In genomic region chr9:21036666-21037065, GRCm38 (mm10) we compare ENCODE assay signal across 10 mouse cellular contexts. TPM values are rescaled to one million over a fixed set of nuclear protein-coding genes. Genes with fewer than 3 reads are reported as not detected.
DNase-seq lines count a peak whose midpoint lies in the region; ATAC-seq and TF ChIP-seq lines count a peak whose summit lies in the region.
"Had no signal": no experiment of that assay in that cellular context is flagged by ENCODE, and none has a peak within 500 bp of the region (broad histone marks: within the 10 kb centered on the region; RNA-seq: fewer than 3 reads in every experiment).

No protein-coding gene starts in this region.

- no peaks in the 10 kb centered on the region for H3K36me3 ChIP-seq in ES-E14 (ENCODE audit: control insufficient read depth, insufficient read depth, low read length, poor library complexity, severe bottlenecking)
- no peaks in the 10 kb centered on the region for H3K36me3 ChIP-seq in forebrain, embryonic 13.5 days (ENCODE audit: poor library complexity, severe bottlenecking)
- no peaks in the 10 kb centered on the region for H3K36me3 ChIP-seq in liver, embryonic 13.5 days

- in situ Hi-C loops in ES-E14 (cut with MboI; ENCODE audit: low sequenced_read_pairs in 2 of 2, unreplicated experiment in 2 of 2) = no loop called here

- H3K27ac ChIP-seq in ES-E14 (ENCODE audit: insufficient read depth, low read depth, low read length, poor library complexity, severe bottlenecking) = no peak overlapping the region
- no peak overlapping the region for H3K27ac ChIP-seq in forebrain, embryonic 13.5 days
- H3K27ac ChIP-seq in liver, embryonic 13.5 days = no peak overlapping the region

- H3K27me3 ChIP-seq in forebrain, embryonic 13.5 days = peaks cover 92% of the 10 kb centered on the region
- peaks cover 78% of the 10 kb centered on the region for H3K27me3 ChIP-seq in liver, embryonic 13.5 days
- H3K27me3 ChIP-seq: Patski had no signal

- WGBS in forebrain, embryonic 13.5 days = under 1% methylated on average over 22 of the region's 22 CpGs
- 4% methylated on average over 22 of the region's 22 CpGs for WGBS in liver, embryonic 13.5 days (ENCODE audit: insufficient replicate concordance)

- no peak overlapping the region for H3K9ac ChIP-seq in ES-E14 (ENCODE audit: insufficient read depth, low read depth, low read length, poor library complexity, severe bottlenecking)
- H3K9ac ChIP-seq in forebrain, embryonic 13.5 days = no peak overlapping the region
- H3K9ac ChIP-seq in liver, embryonic 13.5 days = no peak overlapping the region

- H3K4me2 ChIP-seq in forebrain, embryonic 13.5 days = peak overlapping the region; percentile 66
- H3K4me2 ChIP-seq in liver, embryonic 13.5 days = no peak overlapping the region; the same call in 1 of the 2 replicates

- H3K4me3 ChIP-seq in ES-E14 (ENCODE audit: insufficient read depth in 1 of 2, low read depth in 1 of 2, low read length in 2 of 2, poor library complexity in 1 of 2, severe bottlenecking in 1 of 2) = peak overlapping the region; percentile 55 to 59; a peak in 3 of 4 replicates
- peak overlapping the region; percentile 42 for H3K4me3 ChIP-seq in forebrain, embryonic 13.5 days
- H3K4me3 ChIP-seq in liver, embryonic 13.5 days (replicated peaks) = 0 out of 2 replicates have a peak overlapping the region, but pooled peaks have one; percentile 8

- no peak for ATAC-seq in forebrain, embryonic 13.5 days
- no peak for ATAC-seq in liver, embryonic 13.5 days (ENCODE audit: low read depth)
- no peak for ATAC-seq in frontal cortex, adult (ENCODE audit: low TSS enrichment)
- ATAC-seq: Patski had no signal

- H3K4me1 ChIP-seq in ES-E14 (ENCODE audit: control insufficient read depth in 2 of 2, insufficient read depth in 2 of 2, low read length in 2 of 2, poor library complexity in 1 of 2) = peaks cover 0 to 37% of the 10 kb centered on the region in 2 experiments; a peak in 3 of 4 replicates
- peaks cover 38% of the 10 kb centered on the region for H3K4me1 ChIP-seq in forebrain, embryonic 13.5 days
- peaks cover 86% of the 10 kb centered on the region for H3K4me1 ChIP-seq in liver, embryonic 13.5 days (replicated peaks)

- peak; percentile 42 for DNase-seq in layer of hippocampus, adult 11-12 months (ENCODE audit: low spot score)
- DNase-seq in layer of hippocampus, postnatal 36 days = no peak
- no peak for DNase-seq in ES-E14 (ENCODE audit: low read depth, low spot score)
- DNase-seq in liver, embryonic 13.5 days = no peak
- no peak for DNase-seq in thymus, postnatal 4 days
- DNase-seq in adrenal gland, adult 18-20 months (ENCODE audit: low spot score in 2 of 2) = no peak
- DNase-seq: retina, postnatal 1 day had no signal

- no peaks in the 10 kb centered on the region for H3K9me3 ChIP-seq in ES-E14 (ENCODE audit: control insufficient read depth, insufficient read depth, low read depth, low read length)
- no peaks in the 10 kb centered on the region for H3K9me3 ChIP-seq in forebrain, embryonic 13.5 days (replicated peaks)
- no peaks in the 10 kb centered on the region for H3K9me3 ChIP-seq in liver, embryonic 13.5 days (replicated peaks)

TF ChIP-seq in ES-E14, 5 proteins besides CTCF, POLR2A, EP300 and RAD21:
- TF ChIP-seq ZC3H11A (IDR thresholded peaks at IDR 0.05; ENCODE audit: borderline replicate concordance, low read depth, low read length) = no peak
- no peak for TF ChIP-seq ZNF384 (IDR thresholded peaks at IDR 0.05; ENCODE audit: low read depth, low read length)
- TF ChIP-seq MAFK (IDR thresholded peaks at IDR 0.05; ENCODE audit: insufficient read depth, low read depth, low read length) = no peak
- no peak for TF ChIP-seq HCFC1 (IDR thresholded peaks at IDR 0.05; ENCODE audit: borderline replicate concordance, insufficient read depth, low read length)
- TF ChIP-seq CHD2 (IDR thresholded peaks at IDR 0.05; ENCODE audit: low read depth, low read length) = no peak

RNA-seq across cellular contexts. Expression of gene Icam5, which starts 4.8 kb away (rescaled TPM):
- 100 to 1,000 TPM; 360 to 373 TPM for total RNA-seq in layer of hippocampus, postnatal 36 days (2021)
- total RNA-seq in ES-E14 (2012; rRNA removed) = 1.4 and 1.8 TPM in 2 replicates
- polyA plus RNA-seq in forebrain, embryonic 13.5 days (2015; fragmentation: Nextera tagmentation; extraction: Ambion mirVana) = 0.19 and 0.45 TPM in 2 replicates
- 0.21 and 0.29 TPM in 2 replicates for polyA plus RNA-seq in liver, embryonic 13.5 days (2015; fragmentation: Nextera tagmentation; extraction: Ambion mirVana)
- under 1 TPM; 0.13 to 0.23 TPM for total RNA-seq in adrenal gland, adult 18-20 months (2021)

RNA-seq across cellular contexts. Expression of gene Icam4, which starts 7.5 kb away (rescaled TPM):
- total RNA-seq in layer of hippocampus, postnatal 36 days (2021) = 1 to 10 TPM in 1 of 2 experiments, under 1 TPM in 1; 0.63 to 1.2 TPM
- 1.5 and 3.1 TPM in 2 replicates for total RNA-seq in ES-E14 (2012; rRNA removed)
- 0.17 and 0.37 TPM in 2 replicates for polyA plus RNA-seq in forebrain, embryonic 13.5 days (2015; fragmentation: Nextera tagmentation; extraction: Ambion mirVana)
- polyA plus RNA-seq in liver, embryonic 13.5 days (2015; fragmentation: Nextera tagmentation; extraction: Ambion mirVana) = 244 and 254 TPM in 2 replicates
- 1 to 10 TPM; 1.2 to 4.8 TPM for total RNA-seq in adrenal gland, adult 18-20 months (2021)

RNA-seq across cellular contexts. Expression of gene Icam1, which starts 20.9 kb away (rescaled TPM):
- total RNA-seq in layer of hippocampus, postnatal 36 days (2021) = 1 to 10 TPM; 1.9 to 3.6 TPM
- 153 and 310 TPM in 2 replicates for total RNA-seq in ES-E14 (2012; rRNA removed)
- polyA plus RNA-seq in forebrain, embryonic 13.5 days (2015; fragmentation: Nextera tagmentation; extraction: Ambion mirVana) = 2.4 and 2.8 TPM in 2 replicates
- 9.6 and 9.7 TPM in 2 replicates for polyA plus RNA-seq in liver, embryonic 13.5 days (2015; fragmentation: Nextera tagmentation; extraction: Ambion mirVana)
- total RNA-seq in adrenal gland, adult 18-20 months (2021) = 10 to 100 TPM in 1 of 2 experiments, 1 to 10 TPM in 1; 9.0 to 31.8 TPM

RNA-seq across cellular contexts. Expression of gene Zglp1, which starts 30.2 kb away (rescaled TPM):
- not detected for total RNA-seq in layer of hippocampus, postnatal 36 days (2021)
- 1.3 and 2.0 TPM in 2 replicates for total RNA-seq in ES-E14 (2012; rRNA removed)
- polyA plus RNA-seq in forebrain, embryonic 13.5 days (2015; fragmentation: Nextera tagmentation; extraction: Ambion mirVana) = 0.81 and 2.2 TPM in 2 replicates
- 0.38 TPM in 1 of 2 replicates, not detected in the other for polyA plus RNA-seq in liver, embryonic 13.5 days (2015; fragmentation: Nextera tagmentation; extraction: Ambion mirVana)
- total RNA-seq in adrenal gland, adult 18-20 months (2021) = not detected

RNA-seq across cellular contexts. Expression of gene Mrpl4, which starts 34.1 kb away (rescaled TPM):
- total RNA-seq in layer of hippocampus, postnatal 36 days (2021) = 10 to 100 TPM; 61.1 to 65.8 TPM
- total RNA-seq in ES-E14 (2012; rRNA removed) = 80.8 and 89.5 TPM in 2 replicates
- polyA plus RNA-seq in forebrain, embryonic 13.5 days (2015; fragmentation: Nextera tagmentation; extraction: Ambion mirVana) = 115 and 124 TPM in 2 replicates
- polyA plus RNA-seq in liver, embryonic 13.5 days (2015; fragmentation: Nextera tagmentation; extraction: Ambion mirVana) = 81.2 and 84.0 TPM in 2 replicates
- total RNA-seq in adrenal gland, adult 18-20 months (2021) = 100 to 1,000 TPM; 122 to 124 TPM

Comparison
In these comparisons a context has a peak if more than half of its experiments do, and no peak if none do; other contexts are left out.
1. RNA of gene Icam5, which starts 4.8 kb away (total RNA-seq): 360 to 373 TPM in layer of hippocampus, postnatal 36 days; 1.4 to 1.8 TPM in ES-E14 and 0.13 to 0.23 TPM in adrenal gland, adult 18-20 months; every median in the first group is over 100 times any median in the second.
2. Peak in every context shown above with its lines, with median percentiles within 50 percentile points of each other: H3K4me3 ChIP-seq.